Mouse (Mus musculus): ENCODE results near the gene Tmem102.

DNA sequence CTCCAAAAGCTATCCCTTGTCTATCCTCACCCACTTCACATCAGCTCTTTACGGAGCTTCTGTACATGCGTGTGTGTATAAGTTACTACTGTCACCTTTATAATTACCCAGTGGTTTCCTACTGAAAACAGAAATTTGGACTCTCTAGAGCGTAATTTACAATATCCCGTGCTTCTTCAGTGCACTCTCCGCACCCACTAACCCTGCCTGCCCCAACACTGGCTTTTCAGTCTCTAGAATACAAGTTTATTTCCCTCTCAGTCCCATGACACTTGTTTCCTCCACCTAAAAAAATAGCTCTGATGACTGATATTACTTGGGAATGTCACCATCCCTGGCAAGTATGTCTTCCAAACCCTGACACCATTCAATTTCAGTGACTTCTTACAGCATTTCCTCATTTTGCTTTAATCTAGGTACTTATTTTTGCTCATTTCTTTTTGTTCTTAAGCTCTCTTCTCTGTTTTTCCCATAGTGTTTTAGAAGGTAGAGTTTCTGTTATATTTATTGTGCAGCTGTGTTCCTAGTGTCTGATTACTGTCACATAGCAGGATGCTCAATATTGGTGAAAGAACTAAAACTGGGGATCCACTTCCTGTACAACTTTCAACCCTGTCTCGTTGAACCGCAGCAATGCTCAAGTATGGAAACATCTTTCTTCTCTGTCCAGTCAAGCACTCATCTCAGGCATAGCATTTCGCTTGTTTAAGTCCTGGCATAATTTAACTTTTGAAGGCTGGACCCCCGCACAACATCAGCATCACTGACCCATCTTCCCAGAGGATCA lies 47.9 kb downstream of the Tmem102 start:
- TF ChIP-seq CTCF (IDR thresholded peaks at IDR 0.05; ENCODE audit: control insufficient read depth, insufficient read depth, insufficient read length), result no peak
- no peak for TF ChIP-seq USF1 (IDR thresholded peaks at IDR 0.05; ENCODE audit: low read depth)
- no peak for TF ChIP-seq CEBPB (IDR thresholded peaks at IDR 0.05; ENCODE audit: low read depth)

All from C2C12 (cell line).